16 mouse cellular contexts compared by ENCODE assay signal in the genomic region with DNA sequence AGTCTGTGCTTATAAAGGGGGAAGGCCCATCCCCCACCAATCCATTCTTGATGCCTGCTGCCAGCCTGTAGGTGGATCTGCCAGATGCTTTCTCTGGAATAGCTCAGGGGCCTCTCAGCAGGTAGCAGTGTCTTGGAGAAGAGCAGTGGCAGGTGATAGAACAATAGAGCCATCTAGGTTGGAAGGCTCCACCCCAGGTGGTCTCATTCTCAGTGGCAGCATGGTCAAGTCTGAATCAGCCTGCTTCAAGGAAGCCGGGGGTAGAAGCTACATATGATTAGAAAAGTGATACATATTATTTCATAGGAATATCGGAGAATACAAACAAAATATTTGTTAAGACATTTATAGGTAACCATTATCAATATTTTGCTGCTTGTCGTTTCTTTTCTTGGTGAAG. TPM values are rescaled to one million over a fixed set of nuclear protein-coding genes. Genes with fewer than 3 reads are reported as not detected.
DNase-seq lines count a peak whose midpoint lies in the region; TF ChIP-seq lines count a peak whose summit lies in the region.
"Not testable (repeated sequence)": the region's sequence is repeated elsewhere in the genome, so short reads cannot be mapped to it uniquely, and the experiment has no call there.
"Had no signal": no experiment of that assay in that cellular context is flagged by ENCODE, and none has a peak within 500 bp of the region (broad histone marks: within the 10 kb centered on the region; RNA-seq: fewer than 3 reads in every experiment).

No protein-coding gene starts in this region.

- H3K27ac ChIP-seq in ES-Bruce4 (ENCODE audit: insufficient read depth, low read length) (peak overlapping the region; percentile 85), ES-E14 (ENCODE audit: insufficient read depth, low read depth, low read length, poor library complexity, severe bottlenecking) (peak overlapping the region; percentile 98; the same call in 1 of the 2 replicates)

- H3K4me1 ChIP-seq in E14TG2a.4 (replicated peaks; ENCODE audit: low read depth, low read length) = peaks cover 34% of the 10 kb centered on the region
- not testable (repeated sequence) for H3K4me1 ChIP-seq in ES-Bruce4 (ENCODE audit: control insufficient read depth, insufficient read depth, low read length); ES-E14 (ENCODE audit: control insufficient read depth in 2 of 2, insufficient read depth in 2 of 2, low read length in 2 of 2, poor library complexity in 1 of 2)

- not testable (repeated sequence) for TF ChIP-seq POLR2A in ES-Bruce4 (IDR thresholded peaks at IDR 0.05; ENCODE audit: insufficient read depth, low read length)

- DNase-seq in ES-CJ7 (ENCODE audit: low read depth, low spot score) (peak; percentile 83), R1 (ENCODE audit: low read depth, low spot score) (peak; percentile 91), ZHBTc4 (ENCODE audit: low read depth, low spot score) (peak; percentile 83)
- not testable (repeated sequence) for DNase-seq in ES-E14 (ENCODE audit: low read depth, low spot score)
- DNase-seq in heart, adult 11 months = peak; percentile 40

- not testable (repeated sequence) for TF ChIP-seq CTCF in E14TG2a.4 (conservative IDR thresholded peaks at IDR 0.05; ENCODE audit: low read length); ES-Bruce4 (IDR thresholded peaks at IDR 0.05; ENCODE audit: low read depth, low read length)

- H3K36me3 ChIP-seq in E14TG2a.4 (ENCODE audit: insufficient read depth, low read length) = peaks cover 23% of the 10 kb centered on the region
- H3K36me3 ChIP-seq in ES-Bruce4 (ENCODE audit: control insufficient read depth, insufficient read depth, low read length, poor library complexity, severe bottlenecking); ES-E14 (ENCODE audit: control insufficient read depth, insufficient read depth, low read length, poor library complexity, severe bottlenecking): not testable (repeated sequence)

- not testable (repeated sequence) for H3K9ac ChIP-seq in ES-Bruce4 (ENCODE audit: low read depth, poor library complexity, severe bottlenecking); ES-E14 (ENCODE audit: insufficient read depth, low read depth, low read length, poor library complexity, severe bottlenecking)

- TF ChIP-seq EP300 in ES-Bruce4 (IDR thresholded peaks at IDR 0.05; ENCODE audit: insufficient read depth, low read depth, low read length) = peak; percentile 49; the same call in 1 of the 2 replicates

- in situ Hi-C loops in ES-E14 (cut with MboI; ENCODE audit: low sequenced_read_pairs in 2 of 2, unreplicated experiment in 2 of 2) = not testable (repeated sequence)

- peaks cover 53% of the 10 kb centered on the region for H3K9me3 ChIP-seq in E14TG2a.4 (ENCODE audit: low read length)
- H3K9me3 ChIP-seq in ES-Bruce4 (replicated peaks; ENCODE audit: control insufficient read depth, insufficient read depth, low read length, poor library complexity, severe bottlenecking) = peaks cover 33% of the 10 kb centered on the region
- H3K9me3 ChIP-seq in ES-E14 (ENCODE audit: control insufficient read depth, insufficient read depth, low read depth, low read length) = peaks cover 15% of the 10 kb centered on the region

- peak overlapping the region; percentile 73 for H3K4me3 ChIP-seq in E14TG2a.4 (replicated peaks; ENCODE audit: low read length)
- H3K4me3 ChIP-seq in ES-Bruce4 (ENCODE audit: low read depth, low read length); ES-E14 (ENCODE audit: insufficient read depth in 1 of 2, low read depth in 1 of 2, low read length in 2 of 2, poor library complexity in 1 of 2, severe bottlenecking in 1 of 2): not testable (repeated sequence)

- not testable (repeated sequence) for H3K27me3 ChIP-seq in E14TG2a.4 (ENCODE audit: insufficient read depth, low read length); ES-Bruce4 (ENCODE audit: control insufficient read depth, insufficient read depth, low read length, poor library complexity, severe bottlenecking)

TF ChIP-seq in ES-E14, 5 proteins besides CTCF, POLR2A, EP300 and RAD21:
- TF ChIP-seq CHD2 (IDR thresholded peaks at IDR 0.05; ENCODE audit: low read depth, low read length) = peak; percentile 38; the same call in 1 of the 2 replicates
TF ChIP-seq in ES-E14: peak in this region for 1; not testable (repeated sequence) for 4.

RNA-seq across cellular contexts. Expression of gene 2900011O08Rik, which starts 4.7 kb away (rescaled TPM):
- polyA plus RNA-seq in ES-Bruce4 (2011; ENCODE audit: insufficient read depth, insufficient read length, low read depth, missing spikeins) = 17.0 and 20.0 TPM in 2 replicates
- total RNA-seq in ES-E14 (2012; rRNA removed) = 10.2 and 19.1 TPM in 2 replicates
- total RNA-seq: CH12.LX had no signal
- polyA plus RNA-seq: CD4-positive, CD25-positive, alpha-beta regulatory T cell, adult 4 months; G1E had no signal

RNA-seq across cellular contexts. Expression of gene Ifitm7, which starts 5.0 kb away (rescaled TPM):
- polyA plus RNA-seq in ES-Bruce4 (2011; ENCODE audit: insufficient read depth, insufficient read length, low read depth, missing spikeins) = 9.0 and 10.1 TPM in 2 replicates
- total RNA-seq in ES-E14 (2012; rRNA removed) = 7.2 and 11.4 TPM in 2 replicates
- total RNA-seq: adrenal gland, adult 18-20 months; adrenal gland, adult 2 months; adrenal gland, postnatal 36 days; CH12.LX; MEL had no signal
- polyA plus RNA-seq: activated CD4-positive, CD25-positive, alpha-beta regulatory T cell, adult 4 months; adrenal gland, adult 2 months; C2C12; CD4-positive, CD25-positive, alpha-beta regulatory T cell, adult 4 months; G1E had no signal
